Mouse (Mus musculus): ENCODE measurements around the gene Sgca. TPM values are rescaled to one million over a fixed set of nuclear protein-coding genes. Genes with fewer than 3 reads are reported as not detected.
"Not testable (repeated sequence)": the region's sequence is repeated elsewhere in the genome, so short reads cannot be mapped to it uniquely, and the experiment has no call there.

Sgca gene
- polyA plus RNA-seq, 1 experiment from 2014 or later, result 0.24 TPM

- peaks cover 11% of the 10 kb centered on the region for H3K36me3 ChIP-seq (ENCODE audit: control insufficient read depth, insufficient read depth, low read length)
- H3K4me1 ChIP-seq (ENCODE audit: control insufficient read depth, insufficient read depth, low read length), result peaks cover 36% of the 10 kb centered on the region
- ATAC-seq (ENCODE audit: low FRiP score, low TSS enrichment), result no peak
- peak overlapping the region; percentile 19; the same call in 1 of the 2 replicates for H3K9ac ChIP-seq (ENCODE audit: low read depth, low read length)
- no peaks in the 10 kb centered on the region for H3K9me3 ChIP-seq (ENCODE audit: control insufficient read depth, low read length)
- H3K4me3 ChIP-seq (ENCODE audit: low read length), result peak overlapping the region; percentile 75; the same call in 1 of the 2 replicates
- no peaks in the 10 kb centered on the region for H3K27me3 ChIP-seq (ENCODE audit: control insufficient read depth, insufficient read depth, low read length)
- H3K27ac ChIP-seq (ENCODE audit: low read depth, low read length), result no peak overlapping the region
- WGBS, result 25% methylated on average over 1 of the region's 1 CpGs
- peak overlapping the region; percentile 90 for H3K4me2 ChIP-seq (replicated peaks; ENCODE audit: low read depth, low read length)
Observed at GRCm38 (mm10) chr11:95011416-95011815, 35.3 kb upstream of the Sgca start.

- Histone ChIP-seq H3K9ac (ENCODE audit: low read depth, low read length) (peak overlapping the region; percentile 89; the same call in 1 of the 2 replicates), H3K4me3 (ENCODE audit: low read length) (peak overlapping the region; percentile 75), H3K4me2 (replicated peaks; ENCODE audit: low read depth, low read length) (peak overlapping the region; percentile 90), H3K4me1 (ENCODE audit: control insufficient read depth, insufficient read depth, low read length) (peaks cover 40% of the 10 kb centered on the region)
- H3K27me3 ChIP-seq (ENCODE audit: control insufficient read depth, insufficient read depth, low read length); H3K27ac ChIP-seq (ENCODE audit: low read depth, low read length); H3K36me3 ChIP-seq (ENCODE audit: control insufficient read depth, insufficient read depth, low read length); H3K9me3 ChIP-seq (ENCODE audit: control insufficient read depth, low read length); ATAC-seq (ENCODE audit: low FRiP score, low TSS enrichment): not testable (repeated sequence)
- WGBS, result 13% methylated on average over 4 of the region's 4 CpGs
Observed at GRCm38 (mm10) chr11:95010841-95011403, 34.8 kb upstream of the Sgca start.

- Histone ChIP-seq H3K27me3 (ENCODE audit: control insufficient read depth, insufficient read depth, low read length) (no peaks in the 10 kb centered on the region), H3K27ac (ENCODE audit: low read depth, low read length) (peak overlapping the region; percentile 95), H3K9me3 (ENCODE audit: control insufficient read depth, low read length) (no peaks in the 10 kb centered on the region), H3K4me2 (replicated peaks; ENCODE audit: low read depth, low read length) (peak overlapping the region; percentile 90), H3K36me3 (ENCODE audit: control insufficient read depth, insufficient read depth, low read length) (peaks cover 9% of the 10 kb centered on the region; the same call in 1 of the 2 replicates), H3K4me3 (ENCODE audit: low read length) (peak overlapping the region; percentile 75), H3K4me1 (ENCODE audit: control insufficient read depth, insufficient read depth, low read length) (peaks cover 43% of the 10 kb centered on the region), H3K9ac (ENCODE audit: low read depth, low read length) (peak overlapping the region; percentile 89)
- under 1% methylated on average over 39 of the region's 40 CpGs for WGBS
- 0 out of 2 replicates have a peak, but pooled peaks have one; percentile 17 for ATAC-seq (ENCODE audit: low FRiP score, low TSS enrichment)
Observed at GRCm38 (mm10) chr11:95010141-95010739, 34.1 kb upstream of the Sgca start.

DNA sequence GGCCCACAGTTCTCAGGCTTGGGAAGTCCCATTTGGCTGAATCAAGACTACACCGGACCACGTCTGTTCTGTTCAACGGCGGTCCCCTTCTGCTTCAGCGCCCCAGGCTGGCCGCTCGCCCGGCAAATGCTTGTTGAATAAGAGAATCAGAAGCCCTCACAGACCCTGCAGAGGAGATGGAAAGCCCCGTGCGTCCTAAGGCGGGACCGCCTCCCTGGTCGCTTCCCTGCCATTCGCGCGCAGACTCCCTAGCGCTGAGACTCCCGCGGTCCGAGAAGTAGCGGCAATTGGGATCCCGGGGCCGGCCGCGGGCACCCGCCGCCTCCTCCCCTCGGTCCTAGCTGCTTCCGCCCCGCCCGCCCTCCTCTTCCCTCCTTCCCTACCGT, 33.5 kb upstream of the Sgca start, which contains the start of gene Samd14:
TSS of gene Samd14 (plus strand) at position 251 of the 386 bp plus-strand sequence.
- peak within 1 kb of the TSS; percentile 95 for H3K27ac ChIP-seq (ENCODE audit: low read depth, low read length)
- peak within 1 kb of the TSS; percentile 75 for H3K4me3 ChIP-seq (ENCODE audit: low read length)
- H3K27me3 ChIP-seq (ENCODE audit: control insufficient read depth, insufficient read depth, low read length), result no peaks in the 10 kb centered on the region
- peaks cover 43% of the 10 kb centered on the region for H3K4me1 ChIP-seq (ENCODE audit: control insufficient read depth, insufficient read depth, low read length)
- peak; percentile 63 for ATAC-seq (ENCODE audit: low FRiP score, low TSS enrichment)
- H3K36me3 ChIP-seq (ENCODE audit: control insufficient read depth, insufficient read depth, low read length), result peaks cover 12% of the 10 kb centered on the region; the same call in 1 of the 2 replicates
- H3K9me3 ChIP-seq (ENCODE audit: control insufficient read depth, low read length), result no peaks in the 10 kb centered on the region
- H3K4me2 ChIP-seq (replicated peaks; ENCODE audit: low read depth, low read length), result peak within 1 kb of the TSS; percentile 90
- WGBS, result under 1% methylated on average over 32 of the region's 32 CpGs
- peak within 1 kb of the TSS; percentile 89 for H3K9ac ChIP-seq (ENCODE audit: low read depth, low read length)

GRCm38 (mm10) chr11:95008661-95009628, 32.8 kb upstream of the Sgca start:
- Histone ChIP-seq H3K4me2 (replicated peaks; ENCODE audit: low read depth, low read length) (peak overlapping the region; percentile 90), H3K4me1 (ENCODE audit: control insufficient read depth, insufficient read depth, low read length) (peaks cover 40% of the 10 kb centered on the region), H3K4me3 (ENCODE audit: low read length) (peak overlapping the region; percentile 75), H3K36me3 (ENCODE audit: control insufficient read depth, insufficient read depth, low read length) (peaks cover 16% of the 10 kb centered on the region; the same call in 1 of the 2 replicates), H3K27ac (ENCODE audit: low read depth, low read length) (peak overlapping the region; percentile 95), H3K27me3 (ENCODE audit: control insufficient read depth, insufficient read depth, low read length) (no peaks in the 10 kb centered on the region), H3K9ac (ENCODE audit: low read depth, low read length) (peak overlapping the region; percentile 89), H3K9me3 (ENCODE audit: control insufficient read depth, low read length) (no peaks in the 10 kb centered on the region)
- peak; percentile 20 for ATAC-seq (ENCODE audit: low FRiP score, low TSS enrichment)
- 33% methylated on average over 15 of the region's 15 CpGs for WGBS

DNA sequence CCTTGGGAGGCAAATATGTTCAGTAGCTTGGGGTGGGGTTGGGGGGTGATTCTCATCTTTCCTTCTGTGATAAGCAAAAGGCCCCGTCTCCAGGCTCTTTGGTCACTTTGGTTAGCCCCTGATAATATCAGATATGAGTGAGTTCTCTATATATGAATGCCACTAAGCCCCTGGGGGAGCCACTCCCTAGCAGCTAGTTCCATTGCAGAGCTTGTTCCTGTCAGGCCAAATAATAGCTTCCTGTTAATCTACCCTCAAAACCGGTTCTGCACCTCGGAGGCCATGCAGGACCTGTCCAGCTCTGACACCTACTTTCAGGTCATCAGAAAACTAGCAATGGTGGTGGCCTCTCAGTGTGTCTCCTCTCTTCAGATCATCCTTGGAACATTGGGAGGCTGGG, 31.3 kb upstream of the Sgca start:
- Histone ChIP-seq H3K9ac (ENCODE audit: low read depth, low read length) (no peak overlapping the region), H3K4me1 (ENCODE audit: control insufficient read depth, insufficient read depth, low read length) (peaks cover 36% of the 10 kb centered on the region), H3K4me2 (replicated peaks; ENCODE audit: low read depth, low read length) (no peak overlapping the region), H3K9me3 (ENCODE audit: control insufficient read depth, low read length) (no peaks in the 10 kb centered on the region), H3K4me3 (ENCODE audit: low read length) (no peak overlapping the region), H3K36me3 (ENCODE audit: control insufficient read depth, insufficient read depth, low read length) (peaks cover 29% of the 10 kb centered on the region), H3K27me3 (ENCODE audit: control insufficient read depth, insufficient read depth, low read length) (no peaks in the 10 kb centered on the region), H3K27ac (ENCODE audit: low read depth, low read length) (peak overlapping the region; percentile 60; the same call in 1 of the 2 replicates)
- no peak for ATAC-seq (ENCODE audit: low FRiP score, low TSS enrichment)
- WGBS, result 66% methylated on average over 3 of the region's 3 CpGs

DNA sequence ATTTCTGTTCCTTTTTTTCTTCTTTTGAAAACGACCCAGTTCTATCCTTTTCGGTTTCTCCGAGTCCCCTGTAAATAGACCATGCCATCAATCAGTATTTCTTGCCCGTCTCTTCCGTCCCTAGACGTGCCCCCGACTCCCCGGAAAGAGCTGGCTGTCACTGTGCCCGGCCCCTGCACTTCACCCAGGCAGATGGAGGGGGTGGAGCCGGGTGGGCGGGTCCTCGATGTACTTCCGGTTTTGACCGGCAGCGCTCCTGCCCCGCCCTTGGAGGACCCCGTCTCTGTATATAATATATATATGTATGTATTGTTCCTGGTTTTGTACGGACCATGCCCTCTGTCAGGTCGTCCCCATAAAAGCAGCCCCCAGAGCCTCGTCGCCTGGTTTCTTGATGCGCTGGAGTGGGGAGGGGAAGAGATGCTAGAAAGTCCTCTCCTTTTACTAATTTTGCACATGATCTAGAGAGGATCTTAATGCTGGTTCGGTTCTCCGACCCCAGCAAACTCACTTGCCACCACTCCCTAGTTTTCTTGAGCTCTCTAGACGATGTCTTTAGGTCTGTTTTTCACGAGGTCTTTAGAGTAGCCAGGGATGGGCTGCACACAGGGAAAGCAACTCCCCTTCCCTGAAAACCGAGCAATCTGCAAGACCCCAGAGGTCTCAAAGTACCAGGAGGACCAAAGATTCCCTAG, 30.5 kb upstream of the Sgca start:
- peak; percentile 56; the same call in 1 of the 2 replicates for ATAC-seq (ENCODE audit: low FRiP score, low TSS enrichment)
- peak overlapping the region; percentile 38; the same call in 1 of the 2 replicates for H3K9ac ChIP-seq (ENCODE audit: low read depth, low read length)
- WGBS, result under 1% methylated on average over 27 of the region's 27 CpGs
- peaks cover 36% of the 10 kb centered on the region for H3K36me3 ChIP-seq (ENCODE audit: control insufficient read depth, insufficient read depth, low read length)
- H3K27me3 ChIP-seq (ENCODE audit: control insufficient read depth, insufficient read depth, low read length), result no peaks in the 10 kb centered on the region
- peaks cover 28% of the 10 kb centered on the region for H3K4me1 ChIP-seq (ENCODE audit: control insufficient read depth, insufficient read depth, low read length)
- no peaks in the 10 kb centered on the region for H3K9me3 ChIP-seq (ENCODE audit: control insufficient read depth, low read length)
- peak overlapping the region; percentile 50 for H3K4me2 ChIP-seq (replicated peaks; ENCODE audit: low read depth, low read length)
- peak overlapping the region; percentile 32 for H3K4me3 ChIP-seq (ENCODE audit: low read length)
- H3K27ac ChIP-seq (ENCODE audit: low read depth, low read length), result peak overlapping the region; percentile 60

GRCm38 (mm10) chr11:95006038-95006437, 29.9 kb upstream of the Sgca start:
- ATAC-seq (ENCODE audit: low FRiP score, low TSS enrichment), result no peak
- Histone ChIP-seq H3K4me3 (ENCODE audit: low read length) (peak overlapping the region; percentile 32), H3K9ac (ENCODE audit: low read depth, low read length) (0 out of 2 replicates have a peak overlapping the region, but pooled peaks have one; percentile 38), H3K4me1 (ENCODE audit: control insufficient read depth, insufficient read depth, low read length) (peaks cover 24% of the 10 kb centered on the region), H3K27ac (ENCODE audit: low read depth, low read length) (peak overlapping the region; percentile 30; the same call in 1 of the 2 replicates), H3K36me3 (ENCODE audit: control insufficient read depth, insufficient read depth, low read length) (peaks cover 40% of the 10 kb centered on the region), H3K4me2 (replicated peaks; ENCODE audit: low read depth, low read length) (peak overlapping the region; percentile 50), H3K27me3 (ENCODE audit: control insufficient read depth, insufficient read depth, low read length) (no peaks in the 10 kb centered on the region), H3K9me3 (ENCODE audit: control insufficient read depth, low read length) (no peaks in the 10 kb centered on the region)
- 28% methylated on average over 4 of the region's 4 CpGs for WGBS
